Mouse (Mus musculus): Measurements from ENCODE around the gene 4930539E08Rik. TPM values are rescaled to one million over a fixed set of nuclear protein-coding genes. Genes with fewer than 3 reads are reported as not detected.

The 4930539E08Rik gene
- polyA plus RNA-seq, 1 experiment = 4.9 TPM

DNA sequence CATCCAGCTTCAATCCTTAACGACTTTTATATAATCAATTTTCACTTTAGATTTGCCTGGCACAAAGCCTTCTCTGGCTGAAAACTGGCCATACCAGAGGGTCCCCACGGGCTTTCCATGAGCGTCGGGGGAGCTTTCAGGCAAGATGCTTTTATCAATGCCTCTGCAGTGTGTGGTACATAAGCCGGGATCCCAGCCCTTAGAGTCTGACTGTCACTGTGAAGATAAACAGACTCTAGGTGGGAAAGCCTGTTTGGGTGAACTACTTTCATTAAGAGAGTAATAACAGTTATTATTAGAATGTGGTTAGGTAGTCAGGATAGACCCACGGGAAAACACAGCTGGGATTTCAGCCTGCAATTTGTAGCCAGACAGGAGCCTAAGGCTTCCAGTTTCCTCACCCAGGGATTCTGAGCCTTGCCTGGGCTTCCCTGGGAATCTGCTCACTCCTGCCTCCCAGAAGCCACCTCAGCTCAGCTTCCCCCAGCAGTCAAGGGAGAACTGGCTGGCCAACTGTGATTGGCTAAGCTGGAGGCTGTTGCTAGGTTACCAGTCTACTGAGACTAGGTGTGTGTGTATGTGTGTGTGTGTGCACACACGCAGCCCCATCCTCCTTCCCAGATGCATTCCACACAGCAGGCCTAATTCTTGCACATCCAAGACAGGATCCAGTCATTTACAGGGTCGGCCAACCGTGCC is 45.6 kb downstream of the 4930539E08Rik start:
- H3K4me1 ChIP-seq (ENCODE audit: control insufficient read depth, insufficient read depth, low read length) = peaks cover 4% of the 10 kb centered on the region; the same call in 1 of the 2 replicates
- no peaks in the 10 kb centered on the region for H3K27me3 ChIP-seq (ENCODE audit: control insufficient read depth, insufficient read depth, low read length)
- H3K36me3 ChIP-seq (ENCODE audit: control insufficient read depth, insufficient read depth, low read length) = no peaks in the 10 kb centered on the region
- no peak overlapping the region for H3K4me3 ChIP-seq (ENCODE audit: control insufficient read depth, low read depth, low read length)
- H3K27ac ChIP-seq (ENCODE audit: control insufficient read depth, insufficient read depth, low read depth, low read length) = no peak overlapping the region
- TF ChIP-seq CTCF (IDR thresholded peaks at IDR 0.05; ENCODE audit: control insufficient read depth, insufficient read depth, insufficient replicate concordance, low read depth, low read length) (no peak), POLR2A (IDR thresholded peaks at IDR 0.05; ENCODE audit: control insufficient read depth, low read depth, low read length) (no peak)

DNA sequence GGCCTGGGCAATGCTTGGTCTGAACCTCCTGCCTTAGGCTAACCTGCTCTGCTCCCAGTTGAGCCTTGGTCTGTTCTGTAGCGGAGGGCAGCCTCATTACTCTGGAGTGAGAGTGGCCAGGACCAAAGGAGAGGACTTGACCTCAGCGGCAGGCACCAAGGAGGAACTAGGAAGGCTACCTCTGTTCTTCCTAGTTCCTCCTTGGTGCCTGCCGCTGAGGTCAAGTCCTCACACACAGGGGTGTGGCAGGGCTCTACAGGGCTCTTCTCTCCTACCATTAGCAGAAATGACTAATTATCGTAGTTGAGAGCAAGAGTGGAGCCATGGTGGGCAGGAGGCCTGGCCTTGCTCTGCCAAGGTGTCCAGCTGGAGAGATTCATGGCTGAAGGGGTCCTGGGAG is 47.7 kb downstream of the 4930539E08Rik start:
- no peaks in the 10 kb centered on the region for H3K27me3 ChIP-seq (ENCODE audit: control insufficient read depth, insufficient read depth, low read length)
- no peak overlapping the region for H3K4me3 ChIP-seq (ENCODE audit: control insufficient read depth, low read depth, low read length)
- H3K4me1 ChIP-seq (ENCODE audit: control insufficient read depth, insufficient read depth, low read length) = peaks cover 4% of the 10 kb centered on the region; the same call in 1 of the 2 replicates
- no peak for TF ChIP-seq CTCF (IDR thresholded peaks at IDR 0.05; ENCODE audit: control insufficient read depth, insufficient read depth, insufficient replicate concordance, low read depth, low read length)
- no peak for TF ChIP-seq POLR2A (IDR thresholded peaks at IDR 0.05; ENCODE audit: control insufficient read depth, low read depth, low read length)
- no peaks in the 10 kb centered on the region for H3K36me3 ChIP-seq (ENCODE audit: control insufficient read depth, insufficient read depth, low read length)
- no peak overlapping the region for H3K27ac ChIP-seq (ENCODE audit: control insufficient read depth, insufficient read depth, low read depth, low read length)

DNA sequence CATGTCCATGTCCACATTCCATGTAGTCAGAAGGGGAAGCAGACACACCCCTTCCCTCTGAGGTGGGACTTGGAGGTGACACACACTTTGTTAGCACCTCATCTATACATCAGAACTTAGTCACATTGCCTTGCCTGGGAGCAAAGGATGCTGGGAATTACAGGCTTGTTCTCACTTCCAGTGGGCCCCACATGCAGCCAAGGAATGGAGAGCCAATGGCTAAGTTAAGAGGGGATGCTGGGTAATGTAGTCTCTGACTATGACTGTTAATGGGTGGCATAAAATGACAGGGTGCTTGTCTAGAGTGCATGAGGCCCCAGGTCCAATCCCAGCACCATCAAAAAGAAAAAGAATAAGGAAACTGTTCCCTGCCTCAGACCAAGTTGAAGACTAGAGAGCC is 48.2 kb downstream of the 4930539E08Rik start:
- Histone ChIP-seq H3K4me1 (ENCODE audit: control insufficient read depth, insufficient read depth, low read length) (peaks cover 4% of the 10 kb centered on the region; the same call in 1 of the 2 replicates), H3K36me3 (ENCODE audit: control insufficient read depth, insufficient read depth, low read length) (no peaks in the 10 kb centered on the region)
- TF ChIP-seq POLR2A (IDR thresholded peaks at IDR 0.05; ENCODE audit: control insufficient read depth, low read depth, low read length) (no peak), CTCF (IDR thresholded peaks at IDR 0.05; ENCODE audit: control insufficient read depth, insufficient read depth, insufficient replicate concordance, low read depth, low read length) (no peak)

DNA sequence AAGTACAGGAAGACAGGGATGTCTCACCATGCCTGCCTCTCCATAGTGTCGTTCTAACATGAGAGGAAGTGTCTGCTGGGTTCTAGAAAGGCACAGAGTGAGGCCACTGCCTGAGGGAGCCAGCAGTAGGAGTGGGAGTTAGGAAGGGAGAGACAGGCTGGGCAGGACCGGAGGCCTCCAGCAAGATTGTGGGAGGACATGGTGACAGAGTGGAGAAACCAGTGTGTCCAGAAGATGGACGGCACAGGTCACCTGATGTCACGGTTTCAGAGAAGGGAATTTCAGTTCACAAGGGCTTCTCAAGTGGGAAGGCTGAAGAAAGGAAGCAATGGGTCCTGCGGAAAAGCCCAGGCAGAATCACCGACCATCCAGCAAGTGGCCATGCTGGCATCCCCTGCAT is 50.7 kb downstream of the 4930539E08Rik start:
- Histone ChIP-seq H3K4me1 (ENCODE audit: control insufficient read depth, insufficient read depth, low read length) (no peaks in the 10 kb centered on the region), H3K36me3 (ENCODE audit: control insufficient read depth, insufficient read depth, low read length) (no peaks in the 10 kb centered on the region), H3K27ac (ENCODE audit: control insufficient read depth, insufficient read depth, low read depth, low read length) (no peak overlapping the region), H3K27me3 (ENCODE audit: control insufficient read depth, insufficient read depth, low read length) (no peaks in the 10 kb centered on the region), H3K4me3 (ENCODE audit: control insufficient read depth, low read depth, low read length) (no peak overlapping the region)
- TF ChIP-seq CTCF (IDR thresholded peaks at IDR 0.05; ENCODE audit: control insufficient read depth, insufficient read depth, insufficient replicate concordance, low read depth, low read length) (no peak), POLR2A (IDR thresholded peaks at IDR 0.05; ENCODE audit: control insufficient read depth, low read depth, low read length) (no peak)

More for the DNA sequence above, 48.2 kb downstream of the 4930539E08Rik start:
- Histone ChIP-seq H3K27me3 (ENCODE audit: control insufficient read depth, insufficient read depth, low read length) (no peaks in the 10 kb centered on the region), H3K4me3 (ENCODE audit: control insufficient read depth, low read depth, low read length) (no peak overlapping the region), H3K27ac (ENCODE audit: control insufficient read depth, insufficient read depth, low read depth, low read length) (no peak overlapping the region)

GRCm38 (mm10) chr17:28863926-28864325 is 51.2 kb downstream of the 4930539E08Rik start:
- Histone ChIP-seq H3K27ac (ENCODE audit: control insufficient read depth, insufficient read depth, low read depth, low read length) (no peak overlapping the region), H3K4me1 (ENCODE audit: control insufficient read depth, insufficient read depth, low read length) (peaks cover 4% of the 10 kb centered on the region), H3K4me3 (ENCODE audit: control insufficient read depth, low read depth, low read length) (no peak overlapping the region), H3K36me3 (ENCODE audit: control insufficient read depth, insufficient read depth, low read length) (no peaks in the 10 kb centered on the region), H3K27me3 (ENCODE audit: control insufficient read depth, insufficient read depth, low read length) (no peaks in the 10 kb centered on the region)
- TF ChIP-seq POLR2A (IDR thresholded peaks at IDR 0.05; ENCODE audit: control insufficient read depth, low read depth, low read length) (no peak), CTCF (IDR thresholded peaks at IDR 0.05; ENCODE audit: control insufficient read depth, insufficient read depth, insufficient replicate concordance, low read depth, low read length) (no peak)

DNA sequence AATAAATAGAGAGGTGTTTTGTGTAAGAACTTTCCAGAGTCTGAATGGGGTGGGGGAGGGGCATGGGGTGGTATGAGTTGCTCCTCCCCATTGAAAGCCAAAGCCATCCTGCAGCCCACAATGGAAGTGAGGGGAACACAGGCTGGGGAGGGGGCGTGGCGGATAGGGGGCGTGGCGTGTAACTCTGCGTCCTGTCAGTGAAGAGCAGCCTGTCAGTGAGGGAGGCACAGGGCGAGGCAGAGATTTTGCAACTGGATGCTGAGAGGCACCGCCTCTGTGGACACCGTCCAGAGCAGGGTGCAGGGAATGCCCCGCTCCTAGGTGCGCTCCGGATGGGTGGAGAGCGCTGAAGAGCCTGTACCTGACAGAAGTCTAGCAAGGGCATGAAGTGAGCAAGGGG is 56.9 kb downstream of the 4930539E08Rik start, which contains the start of gene Pnpla1:
TSS of gene Pnpla1 (plus strand) at position 207 of the 400 bp plus-strand sequence.
- Histone ChIP-seq H3K27ac (ENCODE audit: control insufficient read depth, insufficient read depth, low read depth, low read length) (no peak within 1 kb of the TSS), H3K4me3 (ENCODE audit: control insufficient read depth, low read depth, low read length) (peak within 1 kb of the TSS; percentile 85), H3K36me3 (ENCODE audit: control insufficient read depth, insufficient read depth, low read length) (no peaks in the 10 kb centered on the region), H3K4me1 (ENCODE audit: control insufficient read depth, insufficient read depth, low read length) (peaks cover 13% of the 10 kb centered on the region), H3K27me3 (ENCODE audit: control insufficient read depth, insufficient read depth, low read length) (peaks cover 2% of the 10 kb centered on the region; the same call in 1 of the 2 replicates)
- TF ChIP-seq POLR2A (IDR thresholded peaks at IDR 0.05; ENCODE audit: control insufficient read depth, low read depth, low read length) (no peak), CTCF (IDR thresholded peaks at IDR 0.05; ENCODE audit: control insufficient read depth, insufficient read depth, insufficient replicate concordance, low read depth, low read length) (no peak)

DNA sequence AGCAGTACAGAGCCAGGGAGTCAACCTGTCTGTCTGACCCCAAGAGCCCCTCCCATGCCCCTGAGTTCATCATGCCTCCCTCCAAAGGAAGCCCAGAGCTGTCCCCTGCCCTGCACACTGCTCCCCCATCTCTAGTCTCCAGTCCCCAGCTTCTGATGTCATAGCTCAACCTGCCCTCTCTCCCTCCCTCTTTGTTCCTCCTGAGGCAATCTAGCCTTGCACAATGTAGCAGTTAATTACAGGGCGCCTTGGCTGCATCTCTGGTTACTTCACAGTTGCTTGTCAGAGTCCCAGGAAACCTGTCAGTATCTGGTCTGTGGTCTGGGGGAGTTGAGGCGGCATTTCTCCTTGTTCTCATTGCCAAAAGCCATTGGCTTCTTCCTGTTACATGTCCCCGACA is 59.1 kb downstream of the 4930539E08Rik start:
- H3K27me3 ChIP-seq (ENCODE audit: control insufficient read depth, insufficient read depth, low read length) = peaks cover 2% of the 10 kb centered on the region; the same call in 1 of the 2 replicates
- TF ChIP-seq POLR2A (IDR thresholded peaks at IDR 0.05; ENCODE audit: control insufficient read depth, low read depth, low read length) (no peak), CTCF (IDR thresholded peaks at IDR 0.05; ENCODE audit: control insufficient read depth, insufficient read depth, insufficient replicate concordance, low read depth, low read length) (no peak)
- H3K4me1 ChIP-seq (ENCODE audit: control insufficient read depth, insufficient read depth, low read length) = peaks cover 13% of the 10 kb centered on the region
- no peaks in the 10 kb centered on the region for H3K36me3 ChIP-seq (ENCODE audit: control insufficient read depth, insufficient read depth, low read length)
- no peak overlapping the region for H3K4me3 ChIP-seq (ENCODE audit: control insufficient read depth, low read depth, low read length)
- no peak overlapping the region for H3K27ac ChIP-seq (ENCODE audit: control insufficient read depth, insufficient read depth, low read depth, low read length)

Data from testis, adult 2 months (tissue).